Mouse (Mus musculus) MEL (cell line): ENCODE results near the gene Rsu1. TPM values are rescaled to one million over a fixed set of nuclear protein-coding genes. Genes with fewer than 3 reads are reported as not detected.

ENCODE experiments used
- DNase-seq: peaks from one replicate; pipeline ENCODE4 v3.0.0; 2011; ENCODE audit warnings: low read depth, low spot score
- H3K27ac ChIP-seq: 2 replicates; pipeline ENCODE4 v1.5.1; 2012; ENCODE audit warnings: low read depth, mild to moderate bottlenecking, control low read depth, low read length, moderate library complexity; ENCODE audit not compliant: control insufficient read depth
- H3K27me3 ChIP-seq, 2 experiments: fragments of 150-350 bp in 1 of 2; sonication (generic) in 1 of 2; 2 replicates each; pipeline ENCODE4 v1.6.1; 2012; ENCODE audit warnings: low read length in 2 of 2, mild to moderate bottlenecking in 2 of 2, improper control_type of control experiment in 1 of 2, moderate library complexity in 1 of 2; ENCODE audit not compliant: insufficient read depth in 2 of 2, control insufficient read depth in 1 of 2
- H3K36me3 ChIP-seq, 2 experiments: 2 replicates each; pipeline ENCODE4 v1.6.1; 2012 to 2014; ENCODE audit warnings: low read length in 2 of 2, improper control_type of control experiment in 1 of 2, inconsistent platforms in 1 of 2, mild to moderate bottlenecking in 1 of 2; ENCODE audit not compliant: insufficient read depth in 2 of 2, control insufficient read depth in 1 of 2
- H3K4me1 ChIP-seq, 2 experiments: fragments of 150-350 bp in 1 of 2; sonication (generic) in 1 of 2; 2 replicates each; pipeline ENCODE4 v1.6.1; 2012; ENCODE audit warnings: low read length in 2 of 2, improper control_type of control experiment in 1 of 2, mild to moderate bottlenecking in 1 of 2; ENCODE audit not compliant: insufficient read depth in 2 of 2, control insufficient read depth in 1 of 2
- H3K4me3 ChIP-seq, 2 experiments: fragments of 150-350 bp in 1 of 2; sonication (generic) in 1 of 2; 2 replicates each; pipeline ENCODE4 v1.5.1; 2012; ENCODE audit warnings: low read depth in 2 of 2, low read length in 2 of 2, mild to moderate bottlenecking in 2 of 2, moderate library complexity in 2 of 2, control low read depth in 1 of 2, improper control_type of control experiment in 1 of 2; ENCODE audit not compliant: control insufficient read depth in 1 of 2, insufficient read depth in 1 of 2
- H3K79me2 ChIP-seq: 2 replicates; pipeline ENCODE4 v1.6.1; 2012; ENCODE audit warnings: mild to moderate bottlenecking, low read length, moderate library complexity; ENCODE audit not compliant: control insufficient read depth, poor library complexity, insufficient read depth
- H3K9ac ChIP-seq: 2 replicates; pipeline ENCODE4 v1.6.1; 2012; ENCODE audit warnings: low read depth, mild to moderate bottlenecking, control low read depth, low read length, moderate library complexity; ENCODE audit not compliant: control insufficient read depth, poor library complexity, severe bottlenecking
- H3K9me3 ChIP-seq: fragments of 150-350 bp; sonication (generic); replicated peaks from 2 replicates; pipeline ENCODE4 v1.6.1; 2012; ENCODE audit warnings: mild to moderate bottlenecking, low read length, improper control_type of control experiment, moderate library complexity; ENCODE audit not compliant: insufficient read depth
- BHLHE40 ChIP-seq: IDR thresholded peaks from 2 replicates; pipeline ENCODE4 v1.6.1; 2012; ENCODE audit warnings: low read depth, mild to moderate bottlenecking, inconsistent platforms, low read length, improper control_type of control experiment, borderline replicate concordance
- CHD1 ChIP-seq: IDR thresholded peaks from 2 replicates; pipeline ENCODE4 v1.6.1; 2012; ENCODE audit warnings: low read depth, mild to moderate bottlenecking, inconsistent platforms, low read length, improper control_type of control experiment
- CHD2 ChIP-seq: IDR thresholded peaks from 2 replicates; pipeline ENCODE4 v1.6.1; 2011; ENCODE audit warnings: low read length, improper control_type of control experiment
- CTCF ChIP-seq, 3 experiments: IDR thresholded peaks in 2 of 3; conservative IDR thresholded peaks in 1 of 3; 2 replicates each; pipeline ENCODE4 v1.5.1; 2011 to 2012; ENCODE audit warnings: low read length in 3 of 3, low read depth in 2 of 3, mild to moderate bottlenecking in 2 of 3, improper control_type of control experiment in 1 of 3, inconsistent platforms in 1 of 3, mixed read lengths in 1 of 3, moderate library complexity in 1 of 3; ENCODE audit not compliant: control insufficient read depth in 1 of 3, insufficient read depth in 1 of 3, poor library complexity in 1 of 3, severe bottlenecking in 1 of 3
- ELF1 ChIP-seq: IDR thresholded peaks from 2 replicates; pipeline ENCODE4 v1.6.1; 2014; ENCODE audit warnings: low read depth, mild to moderate bottlenecking, inconsistent platforms, low read length, improper control_type of control experiment, moderate library complexity
- GATA1 ChIP-seq: IDR thresholded peaks from 2 replicates; pipeline ENCODE4 v1.6.1; 2011; ENCODE audit warnings: low read depth, low read length, improper control_type of control experiment
- HCFC1 ChIP-seq: IDR thresholded peaks from 2 replicates; pipeline ENCODE4 v1.6.1; 2012; ENCODE audit warnings: low read depth, mild to moderate bottlenecking, inconsistent platforms, low read length, improper control_type of control experiment, moderate library complexity
- JUND ChIP-seq: IDR thresholded peaks from 2 replicates; pipeline ENCODE4 v1.6.1; 2011; ENCODE audit warnings: low read depth, mild to moderate bottlenecking, improper control_type of control experiment, low read length
- MAFK ChIP-seq: IDR thresholded peaks from 2 replicates; pipeline ENCODE4 v1.6.1; 2011; ENCODE audit warnings: low read depth, mild to moderate bottlenecking, low read length, improper control_type of control experiment, borderline replicate concordance
- MAX ChIP-seq: IDR thresholded peaks from 2 replicates; pipeline ENCODE4 v1.6.1; 2011; ENCODE audit warnings: low read length, improper control_type of control experiment
- MAZ ChIP-seq: IDR thresholded peaks from 2 replicates; pipeline ENCODE4 v1.6.1; 2012; ENCODE audit warnings: low read depth, mild to moderate bottlenecking, inconsistent platforms, low read length, improper control_type of control experiment
- MEF2A ChIP-seq: IDR thresholded peaks from 2 replicates; pipeline ENCODE4 v1.6.1; 2014; ENCODE audit warnings: low read depth, mild to moderate bottlenecking, inconsistent platforms, low read length, improper control_type of control experiment; ENCODE audit not compliant: poor library complexity, insufficient replicate concordance, severe bottlenecking; ENCODE audit errors: extremely low read depth
- MXI1 ChIP-seq: IDR thresholded peaks from 2 replicates; pipeline ENCODE4 v1.6.1; 2011; ENCODE audit warnings: mild to moderate bottlenecking, low read depth, low read length, improper control_type of control experiment
- MYB ChIP-seq: IDR thresholded peaks from 2 replicates; pipeline ENCODE4 v1.6.1; 2011; ENCODE audit warnings: mild to moderate bottlenecking, low read depth, low read length, improper control_type of control experiment
- NRF1 ChIP-seq: IDR thresholded peaks from 2 replicates; pipeline ENCODE4 v1.6.1; 2014; ENCODE audit warnings: low read depth, mild to moderate bottlenecking, inconsistent platforms, low read length, improper control_type of control experiment, moderate library complexity; ENCODE audit not compliant: poor library complexity, insufficient read depth, severe bottlenecking
- POLR2A ChIP-seq, 2 experiments: IDR thresholded peaks; 2 replicates each; pipeline ENCODE4 v1.6.1; 2011 to 2012; ENCODE audit warnings: low read length in 2 of 2, mild to moderate bottlenecking in 2 of 2, control low read depth in 1 of 2, improper control_type of control experiment in 1 of 2, low read depth in 1 of 2, moderate library complexity in 1 of 2; ENCODE audit not compliant: control insufficient read depth in 1 of 2, insufficient read depth in 1 of 2, poor library complexity in 1 of 2
- POLR2AphosphoS2 ChIP-seq: IDR thresholded peaks from 2 replicates; pipeline ENCODE4 v1.6.1; 2011; ENCODE audit warnings: low read length, improper control_type of control experiment
- RAD21 ChIP-seq: IDR thresholded peaks from 2 replicates; pipeline ENCODE4 v1.6.1; 2011; ENCODE audit warnings: mild to moderate bottlenecking, low read depth, low read length, improper control_type of control experiment
- SMC3 ChIP-seq: IDR thresholded peaks from 2 replicates; pipeline ENCODE4 v1.6.1; 2011; ENCODE audit warnings: low read depth, low read length, improper control_type of control experiment
- TCF12 ChIP-seq: IDR thresholded peaks from 2 replicates; pipeline ENCODE4 v1.6.1; 2014; ENCODE audit warnings: low read depth, mild to moderate bottlenecking, inconsistent platforms, low read length, improper control_type of control experiment, moderate library complexity
- USF1 ChIP-seq: IDR thresholded peaks from 2 replicates; pipeline ENCODE4 v1.6.1; 2014; ENCODE audit warnings: low read depth, mild to moderate bottlenecking, inconsistent platforms, low read length, improper control_type of control experiment, moderate library complexity
- USF2 ChIP-seq, 2 experiments: IDR thresholded peaks; 2 replicates each; pipeline ENCODE4 v1.6.1; 2011 to 2012; ENCODE audit warnings: improper control_type of control experiment in 2 of 2, low read length in 2 of 2, borderline replicate concordance in 1 of 2, inconsistent platforms in 1 of 2, low read depth in 1 of 2, mild to moderate bottlenecking in 1 of 2; ENCODE audit not compliant: insufficient read depth in 1 of 2
- ZC3H11A ChIP-seq: IDR thresholded peaks from 2 replicates; pipeline ENCODE4 v1.6.1; 2012; ENCODE audit warnings: low read depth, mild to moderate bottlenecking, inconsistent platforms, low read length, improper control_type of control experiment
- ZMIZ1 ChIP-seq: IDR thresholded peaks from 2 replicates; pipeline ENCODE4 v1.6.1; 2012; ENCODE audit warnings: low read depth, mild to moderate bottlenecking, inconsistent platforms, low read length, improper control_type of control experiment, moderate library complexity
- ZNF384 ChIP-seq: IDR thresholded peaks from 2 replicates; pipeline ENCODE4 v1.6.1; 2012; ENCODE audit warnings: low read depth, mild to moderate bottlenecking, inconsistent platforms, low read length, improper control_type of control experiment
- polyA plus RNA-seq, 2 experiments: library from polyadenylated mRNA; stranded (reverse) in 1 of 2; unstranded in 1 of 2; fragments of >175 nt in 1 of 2; fragments of >200 nt in 1 of 2; gene quantifications; 2 replicates each; pipeline versions ENCODE4 v1.2.1 to v1.2.4; 2012; ENCODE audit warnings: low replicate concordance in 2 of 2, low read depth in 1 of 2; ENCODE audit not compliant: insufficient read length in 2 of 2, insufficient read depth in 1 of 2, missing spikeins in 1 of 2
- total RNA-seq: library from RNA; depleted of rRNA; stranded (reverse); fragments of 300-350 nt; gene quantifications from 2 replicates; pipeline ENCODE4 v1.2.3, GENCODE M21; 2012

Rsu1 gene
- total and polyA plus RNA-seq, 3 experiments, result 58.1 to 81.9 TPM; not detected in 1

DNA sequence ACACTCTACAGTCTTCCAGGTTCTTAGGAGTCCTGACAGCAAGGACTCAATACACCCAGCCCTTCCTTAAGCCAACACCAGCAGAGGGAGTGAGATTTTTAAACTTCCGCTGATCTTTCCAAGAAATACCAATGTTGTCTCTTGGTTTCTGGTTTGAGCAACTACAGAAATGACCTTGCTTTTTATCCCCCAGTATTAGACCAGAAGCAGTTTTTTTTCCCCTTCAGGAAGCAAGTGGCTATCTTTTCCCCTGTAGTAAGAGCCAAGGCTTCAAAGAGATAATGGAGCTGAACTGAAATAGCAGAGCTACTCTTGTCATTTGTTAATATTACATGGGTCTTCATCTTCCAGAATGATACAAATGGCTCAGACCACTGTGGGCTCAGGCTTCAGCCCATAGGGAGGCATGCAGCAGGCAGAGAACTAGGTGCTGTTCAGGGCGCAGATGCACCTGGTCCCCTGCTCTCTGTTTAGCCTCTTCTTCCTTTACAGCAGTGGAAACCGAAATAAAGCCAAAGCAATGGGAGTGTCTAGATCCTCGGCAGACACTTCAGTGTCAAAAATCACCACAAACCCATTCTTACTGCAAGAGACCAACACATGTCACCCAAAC, 2.4 kb downstream of the Rsu1 start (continued):
- TF ChIP-seq GATA1 (peak; percentile 80), HCFC1 (no peak), NRF1 (no peak), MYB (peak; percentile 63; the same call in 1 of the 2 replicates)

DNA sequence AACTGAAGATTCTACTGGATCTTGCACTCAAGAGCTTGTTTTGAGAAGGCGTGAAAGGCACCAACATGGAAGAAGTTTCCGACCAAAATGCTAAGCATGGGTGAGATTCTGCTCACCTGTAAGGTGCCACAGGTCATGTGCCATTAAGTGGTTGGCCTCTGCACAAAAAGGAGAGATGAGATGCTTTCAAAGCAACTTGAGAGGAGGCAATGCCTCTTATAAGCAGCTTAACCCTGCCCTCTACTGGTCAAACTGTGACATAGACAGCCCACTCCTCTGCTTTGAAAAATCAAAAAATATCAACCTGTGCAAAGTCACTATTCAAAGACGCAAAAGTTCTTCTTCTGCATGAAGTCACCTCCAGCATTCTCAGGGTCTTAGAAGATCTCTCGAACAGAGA, 6.3 kb downstream of the Rsu1 start:
- no peaks in the 10 kb centered on the region for H3K9me3 ChIP-seq
- DNase-seq, result peak; percentile 69
- H3K27me3 ChIP-seq, result no peaks in the 10 kb centered on the region
- H3K27ac ChIP-seq, result no peak overlapping the region
- no peak overlapping the region for H3K9ac ChIP-seq
- TF ChIP-seq JUND, result no peak
- no peak for TF ChIP-seq POLR2A (IDR thresholded peaks at IDR 0.05; ENCODE audit: control insufficient read depth in 1 of 2, insufficient read depth in 1 of 2, low read depth in 1 of 2, low read length in 2 of 2, poor library complexity in 1 of 2)
- TF ChIP-seq USF1, result no peak
- TF ChIP-seq SMC3, result peak; percentile 72
- TF ChIP-seq CHD2, result no peak
- no peak for TF ChIP-seq ZMIZ1
- peak; percentile 76 for TF ChIP-seq RAD21
- peak; percentile 58 for TF ChIP-seq ZC3H11A
- no peak for TF ChIP-seq MAX
- peak; percentile 49 to 94 (median 83) for TF ChIP-seq CTCF (IDR thresholded peaks at IDR 0.05 in 2 of 3, conservative IDR thresholded peaks at IDR 0.05 in 1 of 3; ENCODE audit: control insufficient read depth in 1 of 3, insufficient read depth in 1 of 3, low read depth in 2 of 3, low read length in 3 of 3, poor library complexity in 1 of 3, severe bottlenecking in 1 of 3)
- TF ChIP-seq CHD1, result no peak
- TF ChIP-seq MYB, result no peak
- TF ChIP-seq POLR2AphosphoS2, result no peak
- TF ChIP-seq TCF12, result no peak
- TF ChIP-seq ZNF384, result no peak
- TF ChIP-seq MAFK, result no peak
- peaks cover 16 to 18% of the 10 kb centered on the region in 2 experiments for H3K4me1 ChIP-seq
- peaks cover 4 to 22% of the 10 kb centered on the region in 2 experiments for H3K36me3 ChIP-seq
- peaks cover 1% of the 10 kb centered on the region; the same call in 1 of the 2 replicates for H3K79me2 ChIP-seq
- H3K4me3 ChIP-seq, result no peak overlapping the region

DNA sequence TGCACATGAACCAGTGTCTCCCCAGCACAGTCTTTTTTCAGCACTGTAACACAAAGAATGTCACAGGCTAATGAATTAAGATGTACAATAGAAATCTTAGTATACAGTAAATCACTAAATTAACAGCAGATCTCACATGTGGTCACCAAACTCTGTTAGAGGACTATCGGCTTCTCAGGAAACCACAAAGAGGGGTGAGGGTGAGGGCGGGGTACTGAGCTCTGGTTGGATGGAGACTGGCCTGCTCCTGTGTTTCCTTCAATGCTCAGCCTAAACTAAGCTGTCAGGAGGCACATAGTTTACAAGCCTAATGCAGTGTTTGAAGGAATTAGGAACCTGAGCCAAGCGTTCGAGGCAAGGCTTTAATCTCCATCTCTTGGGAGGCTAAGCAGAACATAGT, 8.1 kb downstream of the Rsu1 start:
- H3K27ac ChIP-seq, result no peak overlapping the region
- DNase-seq, result no peak
- H3K4me1 ChIP-seq, result peaks cover under 1 to 5% of the 10 kb centered on the region in 2 experiments; a peak in 2 of 4 replicates
- no peak overlapping the region for H3K9ac ChIP-seq
- no peak overlapping the region for H3K4me3 ChIP-seq
- TF ChIP-seq MAZ, result no peak
- no peak for TF ChIP-seq USF2 (IDR thresholded peaks at IDR 0.05; ENCODE audit: borderline replicate concordance in 1 of 2, insufficient read depth in 1 of 2, low read depth in 1 of 2, low read length in 2 of 2)
- TF ChIP-seq JUND, result no peak
- TF ChIP-seq BHLHE40, result no peak
- no peak for TF ChIP-seq ELF1
- TF ChIP-seq MEF2A, result no peak
- no peak for TF ChIP-seq MYB
- no peak for TF ChIP-seq MXI1
- peaks cover 4 to 7% of the 10 kb centered on the region in 2 experiments for H3K36me3 ChIP-seq
- peaks cover 1% of the 10 kb centered on the region; the same call in 1 of the 2 replicates for H3K79me2 ChIP-seq
- H3K27me3 ChIP-seq, result no peaks in the 10 kb centered on the region
- H3K9me3 ChIP-seq, result no peaks in the 10 kb centered on the region
